Mouse (Mus musculus) liver, embryonic 18 days (tissue): ENCODE data around the gene Olfr1062. TPM values are rescaled to one million over a fixed set of nuclear protein-coding genes. Genes with fewer than 3 reads are reported as not detected.

Source experiments
- polyA plus RNA-seq: library from polyadenylated mRNA; depleted of rRNA; stranded (reverse); fragments of >200 nt; gene quantifications from 2 replicates; pipeline ENCODE4 v1.2.3, GENCODE M21; 2012; rRNA removed

Olfr1062 gene
- not detected in 2 replicates for polyA plus RNA-seq

GRCm38 (mm10) chr2:86426649-86427048 lies at the start of gene Olfr1062:
Gene Olfr1062, minus strand, starts transcription at chr2:86426749.

GRCm38 (mm10) chr2:86456169-86456568 lies 29.6 kb upstream of the Olfr1062 start, which contains the start of gene Olfr1066:
Gene Olfr1066, minus strand, starts transcription at chr2:86456269.

GRCm38 (mm10) chr2:86450491-86450890 lies 23.9 kb upstream of the Olfr1062 start, which contains the start of gene Olfr1065:
Gene Olfr1065, minus strand, starts transcription at chr2:86450591.

GRCm38 (mm10) chr2:86413950-86414349 lies 12.6 kb downstream of the Olfr1062 start, which contains the start of gene Olfr1061:
Gene Olfr1061, minus strand, starts transcription at chr2:86414050.

GRCm38 (mm10) chr2:86388461-86388860 lies 38.1 kb downstream of the Olfr1062 start, which contains the start of gene Olfr1058:
Gene Olfr1058, minus strand, starts transcription at chr2:86388561.

GRCm38 (mm10) chr2:86378293-86378692 lies 48.3 kb downstream of the Olfr1062 start, which contains the start of gene Olfr1057:
Gene Olfr1057, minus strand, starts transcription at chr2:86378393.

Other genes with a start within 250 kb of the Olfr1062 start
- not detected in 2 replicates for gene Olfr1044, start 248.9 kb downstream of the Olfr1062 start, polyA plus RNA-seq
- gene Olfr52, start 241.1 kb downstream of the Olfr1062 start, polyA plus RNA-seq: not detected in 2 replicates
- not detected in 2 replicates for gene Olfr1045, start 223.7 kb downstream of the Olfr1062 start, polyA plus RNA-seq
- gene Olfr1046, start 207.4 kb downstream of the Olfr1062 start, polyA plus RNA-seq: not detected in 2 replicates
- not detected in 2 replicates for gene Olfr1047, start 195.3 kb downstream of the Olfr1062 start, polyA plus RNA-seq
- not detected in 2 replicates for gene Olfr1048, start 186.5 kb downstream of the Olfr1062 start, polyA plus RNA-seq
- gene Olfr1049, start 168.4 kb downstream of the Olfr1062 start, polyA plus RNA-seq: not detected in 2 replicates
- gene Olfr1051, start 147.7 kb downstream of the Olfr1062 start, polyA plus RNA-seq: not detected in 2 replicates
- not detected in 2 replicates for gene Olfr1052, start 134.3 kb downstream of the Olfr1062 start, polyA plus RNA-seq
- not detected in 2 replicates for gene Olfr1053, start 111.5 kb downstream of the Olfr1062 start, polyA plus RNA-seq
- gene Olfr1054, start 91.3 kb downstream of the Olfr1062 start, polyA plus RNA-seq: not detected in 2 replicates
- gene Olfr1055, start 76.5 kb downstream of the Olfr1062 start, polyA plus RNA-seq: not detected in 2 replicates
- not detected in 2 replicates for gene Olfr1056, start 64.3 kb downstream of the Olfr1062 start, polyA plus RNA-seq
- not detected in 2 replicates for gene Olfr1057, start 48.4 kb downstream of the Olfr1062 start, polyA plus RNA-seq
- gene Olfr1058, start 38.2 kb downstream of the Olfr1062 start, polyA plus RNA-seq: not detected in 2 replicates
- gene Olfr1061, start 12.7 kb downstream of the Olfr1062 start, polyA plus RNA-seq: not detected in 2 replicates
- gene Olfr1065, start 23.8 kb upstream of the Olfr1062 start, polyA plus RNA-seq: not detected in 2 replicates
- not detected in 2 replicates for gene Olfr1066, start 29.5 kb upstream of the Olfr1062 start, polyA plus RNA-seq
- gene Olfr228, start 60.6 kb upstream of the Olfr1062 start, polyA plus RNA-seq: not detected in 2 replicates
- gene Olfr1076, start 81.7 kb upstream of the Olfr1062 start, polyA plus RNA-seq: not detected in 2 replicates
- gene Olfr1079, start 115.7 kb upstream of the Olfr1062 start, polyA plus RNA-seq: not detected in 2 replicates
- gene Olfr1080, start 131.5 kb upstream of the Olfr1062 start, polyA plus RNA-seq: not detected in 2 replicates
- gene Olfr1082, start 172.2 kb upstream of the Olfr1062 start, polyA plus RNA-seq: not detected in 2 replicates
- gene Olfr1084, start 213.0 kb upstream of the Olfr1062 start, polyA plus RNA-seq: not detected in 2 replicates
- gene Olfr1085, start 235.3 kb upstream of the Olfr1062 start, polyA plus RNA-seq: not detected in 2 replicates